Mouse (Mus musculus): ENCODE results near the gene 1810049J17Rik. TPM values are rescaled to one million over a fixed set of nuclear protein-coding genes. Genes with fewer than 3 reads are reported as not detected.

The 1810049J17Rik gene
- polyA plus RNA-seq, 1 experiment: not detected

- TF ChIP-seq POLR2A (IDR thresholded peaks at IDR 0.05; ENCODE audit: borderline replicate concordance, insufficient read depth, low read length): no peak
- no peak for TF ChIP-seq CTCF (IDR thresholded peaks at IDR 0.05; ENCODE audit: borderline replicate concordance, insufficient read depth, low read depth, low read length)
- WGBS: 84% methylated on average over 5 of the region's 5 CpGs
- no peaks in the 10 kb centered on the region for H3K4me1 ChIP-seq (ENCODE audit: control insufficient read depth, insufficient read depth, low read length)
- no peak for DNase-seq
- H3K27me3 ChIP-seq (ENCODE audit: control insufficient read depth, insufficient read depth, low read length): no peaks in the 10 kb centered on the region
- no peak overlapping the region for H3K4me3 ChIP-seq (replicated peaks; ENCODE audit: insufficient read depth, low read depth, low read length)
- H3K27ac ChIP-seq (ENCODE audit: insufficient read depth, low read length): no peak overlapping the region
Observed at GRCm38 (mm10) chr15:12317290-12317689, 4.4 kb downstream of the 1810049J17Rik start.

- DNase-seq: no peak
- Histone ChIP-seq H3K27ac (ENCODE audit: insufficient read depth, low read length) (no peak overlapping the region), H3K27me3 (ENCODE audit: control insufficient read depth, insufficient read depth, low read length) (no peaks in the 10 kb centered on the region), H3K4me1 (ENCODE audit: control insufficient read depth, insufficient read depth, low read length) (no peaks in the 10 kb centered on the region), H3K4me3 (replicated peaks; ENCODE audit: insufficient read depth, low read depth, low read length) (no peak overlapping the region)
- TF ChIP-seq POLR2A (IDR thresholded peaks at IDR 0.05; ENCODE audit: borderline replicate concordance, insufficient read depth, low read length): no peak
- TF ChIP-seq CTCF (IDR thresholded peaks at IDR 0.05; ENCODE audit: borderline replicate concordance, insufficient read depth, low read depth, low read length): no peak
- WGBS: 73% methylated on average over 2 of the region's 2 CpGs
Observed at GRCm38 (mm10) chr15:12315996-12316395, 5.7 kb downstream of the 1810049J17Rik start.

DNA sequence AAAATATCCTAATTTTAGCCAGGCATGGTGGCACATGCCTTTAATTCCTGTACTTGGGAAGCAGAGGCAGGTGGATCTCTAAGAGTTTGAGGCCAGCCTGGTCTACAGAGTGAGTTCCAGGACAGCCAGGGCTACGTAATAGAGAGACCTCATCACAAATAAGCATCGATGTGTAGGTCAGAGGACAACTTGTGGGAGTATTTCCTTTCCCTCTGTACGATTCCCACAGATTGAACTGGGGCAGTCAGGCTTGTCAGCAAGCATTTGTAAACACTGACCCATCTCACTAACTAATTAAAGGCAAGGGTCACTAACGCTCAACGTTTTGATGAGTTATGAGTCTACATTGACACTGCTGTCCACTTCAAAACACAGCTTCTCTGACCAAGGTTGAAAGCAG lies 7.1 kb downstream of the 1810049J17Rik start:
- H3K27me3 ChIP-seq (ENCODE audit: control insufficient read depth, insufficient read depth, low read length): no peaks in the 10 kb centered on the region
- H3K4me1 ChIP-seq (ENCODE audit: control insufficient read depth, insufficient read depth, low read length): no peaks in the 10 kb centered on the region
- WGBS: 81% methylated on average over 5 of the region's 5 CpGs
- TF ChIP-seq POLR2A (IDR thresholded peaks at IDR 0.05; ENCODE audit: borderline replicate concordance, insufficient read depth, low read length): no peak
- TF ChIP-seq CTCF (IDR thresholded peaks at IDR 0.05; ENCODE audit: borderline replicate concordance, insufficient read depth, low read depth, low read length): no peak
- no peak overlapping the region for H3K27ac ChIP-seq (ENCODE audit: insufficient read depth, low read length)
- DNase-seq: no peak
- no peak overlapping the region for H3K4me3 ChIP-seq (replicated peaks; ENCODE audit: insufficient read depth, low read depth, low read length)

GRCm38 (mm10) chr15:12313255-12313654 lies 8.4 kb downstream of the 1810049J17Rik start:
- H3K4me3 ChIP-seq (replicated peaks; ENCODE audit: insufficient read depth, low read depth, low read length): no peak overlapping the region

DNA sequence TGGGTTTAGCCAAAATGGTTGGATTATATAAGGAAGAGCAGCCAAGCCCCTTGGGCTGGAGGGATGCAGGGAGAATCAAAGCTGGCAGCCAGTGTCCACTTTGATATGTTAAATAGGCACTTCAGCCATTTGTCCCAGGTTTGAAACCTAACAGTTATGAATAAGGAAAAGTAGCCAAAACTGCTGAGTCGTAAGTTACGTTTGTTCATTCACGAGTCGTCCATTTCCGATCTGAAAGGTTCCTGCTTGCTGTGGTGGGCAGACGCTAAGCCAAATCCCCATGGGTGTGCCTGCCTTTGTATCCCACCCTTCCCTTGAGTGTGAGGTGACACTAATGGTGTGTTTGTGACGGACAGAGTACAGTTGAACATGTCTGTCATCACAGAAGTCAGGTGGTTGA lies 10.2 kb downstream of the 1810049J17Rik start:
- no peak for TF ChIP-seq CTCF (IDR thresholded peaks at IDR 0.05; ENCODE audit: borderline replicate concordance, insufficient read depth, low read depth, low read length)
- no peak for TF ChIP-seq POLR2A (IDR thresholded peaks at IDR 0.05; ENCODE audit: borderline replicate concordance, insufficient read depth, low read length)
- WGBS: 88% methylated on average over 7 of the region's 7 CpGs
- DNase-seq: no peak
- Histone ChIP-seq H3K27me3 (ENCODE audit: control insufficient read depth, insufficient read depth, low read length) (no peaks in the 10 kb centered on the region), H3K27ac (ENCODE audit: insufficient read depth, low read length) (no peak overlapping the region), H3K4me3 (replicated peaks; ENCODE audit: insufficient read depth, low read depth, low read length) (no peak overlapping the region), H3K4me1 (ENCODE audit: control insufficient read depth, insufficient read depth, low read length) (peaks cover under 1% of the 10 kb centered on the region; the same call in 1 of the 2 replicates)

More at GRCm38 (mm10) chr15:12313255-12313654, 8.4 kb downstream of the 1810049J17Rik start:
- no peaks in the 10 kb centered on the region for H3K4me1 ChIP-seq (ENCODE audit: control insufficient read depth, insufficient read depth, low read length)
- H3K27me3 ChIP-seq (ENCODE audit: control insufficient read depth, insufficient read depth, low read length): no peaks in the 10 kb centered on the region
- WGBS: 57% methylated on average over 1 of the region's 1 CpGs
- DNase-seq: no peak
- TF ChIP-seq POLR2A (IDR thresholded peaks at IDR 0.05; ENCODE audit: borderline replicate concordance, insufficient read depth, low read length) (no peak), CTCF (IDR thresholded peaks at IDR 0.05; ENCODE audit: borderline replicate concordance, insufficient read depth, low read depth, low read length) (no peak)
- H3K27ac ChIP-seq (ENCODE audit: insufficient read depth, low read length): no peak overlapping the region

DNA sequence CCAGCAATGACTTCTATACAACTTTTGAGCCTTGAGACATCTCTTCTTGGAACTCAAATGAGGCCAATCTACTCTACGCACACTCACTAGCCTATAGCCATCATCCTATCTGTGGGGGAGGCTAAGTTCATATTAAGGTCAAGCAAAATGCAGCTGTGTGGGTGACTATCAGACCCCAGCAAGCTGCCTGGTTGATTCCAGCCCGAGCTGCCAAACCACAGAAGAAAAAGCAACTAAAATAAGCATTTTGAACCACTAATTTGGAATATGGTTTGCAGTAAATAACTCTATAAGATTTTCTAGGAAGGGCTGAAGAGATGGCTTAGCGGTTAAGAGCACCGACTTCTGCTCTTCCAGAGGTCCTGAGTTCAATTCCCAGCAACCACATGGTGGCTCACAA lies 11.0 kb downstream of the 1810049J17Rik start:
- no peak for DNase-seq
- no peak overlapping the region for H3K27ac ChIP-seq (ENCODE audit: insufficient read depth, low read length)
- 96% methylated on average over 4 of the region's 4 CpGs for WGBS
- no peaks in the 10 kb centered on the region for H3K27me3 ChIP-seq (ENCODE audit: control insufficient read depth, insufficient read depth, low read length)
- no peak overlapping the region for H3K4me3 ChIP-seq (replicated peaks; ENCODE audit: insufficient read depth, low read depth, low read length)
- H3K4me1 ChIP-seq (ENCODE audit: control insufficient read depth, insufficient read depth, low read length): peaks cover 3% of the 10 kb centered on the region; the same call in 1 of the 2 replicates
- TF ChIP-seq CTCF (IDR thresholded peaks at IDR 0.05; ENCODE audit: borderline replicate concordance, insufficient read depth, low read depth, low read length): no peak
- no peak for TF ChIP-seq POLR2A (IDR thresholded peaks at IDR 0.05; ENCODE audit: borderline replicate concordance, insufficient read depth, low read length)

- TF ChIP-seq POLR2A (IDR thresholded peaks at IDR 0.05; ENCODE audit: borderline replicate concordance, insufficient read depth, low read length) (no peak), CTCF (IDR thresholded peaks at IDR 0.05; ENCODE audit: borderline replicate concordance, insufficient read depth, low read depth, low read length) (no peak)
Observed at GRCm38 (mm10) chr15:12308539-12308938, 13.2 kb downstream of the 1810049J17Rik start.

GRCm38 (mm10) chr15:12307114-12307513 lies 14.6 kb downstream of the 1810049J17Rik start:
- WGBS: 78% methylated on average over 4 of the region's 4 CpGs
- Histone ChIP-seq H3K4me1 (ENCODE audit: control insufficient read depth, insufficient read depth, low read length) (peaks cover 3% of the 10 kb centered on the region; the same call in 1 of the 2 replicates), H3K27ac (ENCODE audit: insufficient read depth, low read length) (no peak overlapping the region), H3K27me3 (ENCODE audit: control insufficient read depth, insufficient read depth, low read length) (no peaks in the 10 kb centered on the region), H3K4me3 (replicated peaks; ENCODE audit: insufficient read depth, low read depth, low read length) (no peak overlapping the region)
- TF ChIP-seq POLR2A (IDR thresholded peaks at IDR 0.05; ENCODE audit: borderline replicate concordance, insufficient read depth, low read length): no peak
- no peak for TF ChIP-seq CTCF (IDR thresholded peaks at IDR 0.05; ENCODE audit: borderline replicate concordance, insufficient read depth, low read depth, low read length)
- no peak for DNase-seq

More at GRCm38 (mm10) chr15:12308539-12308938, 13.2 kb downstream of the 1810049J17Rik start:
- Histone ChIP-seq H3K4me1 (ENCODE audit: control insufficient read depth, insufficient read depth, low read length) (peaks cover 3% of the 10 kb centered on the region; the same call in 1 of the 2 replicates), H3K27me3 (ENCODE audit: control insufficient read depth, insufficient read depth, low read length) (no peaks in the 10 kb centered on the region), H3K4me3 (replicated peaks; ENCODE audit: insufficient read depth, low read depth, low read length) (no peak overlapping the region), H3K27ac (ENCODE audit: insufficient read depth, low read length) (no peak overlapping the region)
- no peak for DNase-seq
- 89% methylated on average over 5 of the region's 5 CpGs for WGBS
